ENCODE assay signal across 10 mouse cellular contexts in genomic region chr1:162295443-162295842, GRCm38 (mm10).
DNase-seq lines count a peak whose midpoint lies in the region; ATAC-seq and TF ChIP-seq lines count a peak whose summit lies in the region.
"Had no signal": no experiment of that assay in that cellular context is flagged by ENCODE, and none has a peak within 500 bp of the region (broad histone marks: within the 10 kb centered on the region; RNA-seq: fewer than 3 reads in every experiment).

No protein-coding gene starts in this region.

- H3K4me1 ChIP-seq in CH12.LX (ENCODE audit: control insufficient read depth in 1 of 2, insufficient read depth in 2 of 2): peaks cover 6 to 39% of the 10 kb centered on the region in 2 experiments
- no peaks in the 10 kb centered on the region for H3K4me1 ChIP-seq in stomach, embryonic 15.5 days

- no peaks in the 10 kb centered on the region for H3K79me2 ChIP-seq in CH12.LX (replicated peaks; ENCODE audit: control insufficient read depth, extremely low read depth, insufficient read depth, poor library complexity, severe bottlenecking)

- H3K9me3 ChIP-seq in CH12.LX (replicated peaks; ENCODE audit: low read length): no peaks in the 10 kb centered on the region
- H3K9me3 ChIP-seq in stomach, embryonic 15.5 days: no peaks in the 10 kb centered on the region

- no peak; the same call in 1 of the 2 replicates for TF ChIP-seq RAD21 in CH12.LX (IDR thresholded peaks at IDR 0.05; ENCODE audit: low read depth, low read length)

- WGBS in stomach, embryonic 15.5 days: 48% methylated on average over 5 of the region's 5 CpGs

- no peaks in the 10 kb centered on the region for H3K36me3 ChIP-seq in CH12.LX (replicated peaks in 1 of 2; ENCODE audit: control insufficient read depth in 1 of 2, insufficient read depth in 1 of 2, low read length in 1 of 2)
- no peaks in the 10 kb centered on the region for H3K36me3 ChIP-seq in stomach, embryonic 15.5 days

- no peaks in the 10 kb centered on the region for H3K27me3 ChIP-seq in CH12.LX (replicated peaks)
- no peaks in the 10 kb centered on the region for H3K27me3 ChIP-seq in stomach, embryonic 15.5 days (replicated peaks)

- 0 out of 2 replicates have a peak overlapping the region, but pooled peaks have one; percentile 13 for H3K9ac ChIP-seq in CH12.LX (ENCODE audit: insufficient read depth, low read depth)
- H3K9ac ChIP-seq in stomach, embryonic 15.5 days: no peak overlapping the region

- no peak for TF ChIP-seq POLR2A in CH12.LX (IDR thresholded peaks at IDR 0.05; ENCODE audit: low read depth, low read length)

- no peak for DNase-seq in layer of hippocampus, adult 2 months (ENCODE audit: low spot score in 2 of 2)
- no peak for DNase-seq in layer of hippocampus, adult 11-12 months (ENCODE audit: low spot score)
- peak; percentile 81 for DNase-seq in CH12.LX (ENCODE audit: extremely low read depth)
- peak; percentile 42 for DNase-seq in fat pad, adult 2 months (ENCODE audit: extremely low read depth, low read depth, low spot score)
- DNase-seq in adrenal gland, adult 18-20 months (ENCODE audit: low spot score in 2 of 2): no peak
- no peak for DNase-seq in adrenal gland, adult 2 months
- DNase-seq in ovary, postnatal 10 days (ENCODE audit: low spot score): no peak
- DNase-seq: gastrocnemius, postnatal 14 days; kidney, adult 2 months had no signal

- no peak overlapping the region for H3K4me3 ChIP-seq in layer of hippocampus, adult 2 months
- no peak overlapping the region for H3K4me3 ChIP-seq in CH12.LX (replicated peaks in 1 of 3; ENCODE audit: low read depth in 2 of 3, low read length in 2 of 3, poor library complexity in 1 of 3)
- H3K4me3 ChIP-seq in stomach, embryonic 15.5 days (replicated peaks): no peak overlapping the region

- in situ Hi-C loops in CH12.LX (cut with MboI; ENCODE audit: low pct_ligation_motif_present, low pct_unique_long_range_greater_than_20kb, low sequenced_read_pairs): no loop called here

- TF ChIP-seq CTCF in layer of hippocampus, adult 2 months (conservative IDR thresholded peaks at IDR 0.05): no peak
- TF ChIP-seq CTCF in CH12.LX (conservative IDR thresholded peaks at IDR 0.05 in 1 of 2, IDR thresholded peaks at IDR 0.05 in 1 of 2; ENCODE audit: low read depth in 2 of 2, low read length in 2 of 2): no peak

- H3K27ac ChIP-seq in layer of hippocampus, adult 2 months: peak overlapping the region; percentile 78; the same call in 1 of the 2 replicates
- H3K27ac ChIP-seq in CH12.LX (ENCODE audit: insufficient read depth, low read depth): peak overlapping the region; percentile 69; the same call in 1 of the 2 replicates
- H3K27ac ChIP-seq in stomach, embryonic 15.5 days: peak overlapping the region; percentile 49; the same call in 1 of the 2 replicates

- H3K4me2 ChIP-seq in CH12.LX (ENCODE audit: insufficient read depth, low read depth, poor library complexity, severe bottlenecking): no peak overlapping the region
- no peak overlapping the region for H3K4me2 ChIP-seq in stomach, embryonic 15.5 days

- dilution Hi-C loops in CH12.LX (cut with MboI; ENCODE audit: extremely low pct_ligation_motif_present, extremely low pct_unique_long_range_greater_than_20kb, low sequenced_read_pairs): no loop called here

- no peak; the same call in 1 of the 2 replicates for ATAC-seq in stomach, embryonic 15.5 days (ENCODE audit: insufficient read depth, low FRiP score, low read depth)

- peak; percentile 98 for TF ChIP-seq EP300 in CH12.LX (IDR thresholded peaks at IDR 0.05; ENCODE audit: low read length)

TF ChIP-seq in CH12.LX, 34 proteins besides CTCF, POLR2A, EP300 and RAD21:
- TF ChIP-seq JUN (IDR thresholded peaks at IDR 0.05; ENCODE audit: insufficient read depth, low read depth, low read length): peak; percentile 30; the same call in 1 of the 2 replicates
- no peak for TF ChIP-seq KAT2A (IDR thresholded peaks at IDR 0.05; ENCODE audit: insufficient replicate concordance, low read length)
- peak; percentile 99 for TF ChIP-seq CHD1 (IDR thresholded peaks at IDR 0.05; ENCODE audit: low read depth, low read length)
- peak; percentile 24; the same call in 1 of the 2 replicates for TF ChIP-seq ZNF384 (IDR thresholded peaks at IDR 0.05; ENCODE audit: low read depth, low read length)
- no peak for TF ChIP-seq ZMIZ1 (IDR thresholded peaks at IDR 0.05; ENCODE audit: low read depth, low read length)
- TF ChIP-seq TBP (conservative IDR thresholded peaks at IDR 0.05; ENCODE audit: low read depth, low read length): no peak
- TF ChIP-seq MAFK (IDR thresholded peaks at IDR 0.05; ENCODE audit: insufficient replicate concordance, low read length): peak; percentile 67; the same call in 1 of the 2 replicates
- TF ChIP-seq MEF2A (IDR thresholded peaks at IDR 0.05; ENCODE audit: borderline replicate concordance, low read depth, low read length): peak; percentile 96
- TF ChIP-seq UBTF (IDR thresholded peaks at IDR 0.05; ENCODE audit: low read depth, low read length): no peak
- peak; percentile 81 for TF ChIP-seq BHLHE40 (IDR thresholded peaks at IDR 0.05; ENCODE audit: low read depth, low read length)
- peak; percentile 61; the same call in 1 of the 2 replicates for TF ChIP-seq RCOR1 (conservative IDR thresholded peaks at IDR 0.05; ENCODE audit: low read depth, low read length)
- peak; percentile 96 for TF ChIP-seq ETS1 (conservative IDR thresholded peaks at IDR 0.05; ENCODE audit: low read depth, low read length)
- no peak for TF ChIP-seq USF1 (IDR thresholded peaks at IDR 0.05; ENCODE audit: low read depth, low read length)
- TF ChIP-seq MXI1 (IDR thresholded peaks at IDR 0.05; ENCODE audit: low read depth, low read length): peak; percentile 51; the same call in 1 of the 2 replicates
- TF ChIP-seq ZKSCAN1 (IDR thresholded peaks at IDR 0.05; ENCODE audit: borderline replicate concordance, low read depth, low read length): no peak
- TF ChIP-seq MAX (IDR thresholded peaks at IDR 0.05; ENCODE audit: low read length): 0 out of 2 replicates have a peak, but pooled peaks have one; percentile 66
- no peak for TF ChIP-seq USF2 (conservative IDR thresholded peaks at IDR 0.05; ENCODE audit: low read depth, low read length)
- peak; percentile 81 for TF ChIP-seq MYC (IDR thresholded peaks at IDR 0.05; ENCODE audit: low read depth, low read length)
- TF ChIP-seq CHD2 (IDR thresholded peaks at IDR 0.05; ENCODE audit: low read length): peak; percentile 61; the same call in 1 of the 2 replicates
- TF ChIP-seq POLR2AphosphoS2 (IDR thresholded peaks at IDR 0.05; ENCODE audit: low read depth, low read length): no peak
- peak; percentile 16; the same call in 1 of the 2 replicates for TF ChIP-seq SMC3 (IDR thresholded peaks at IDR 0.05; ENCODE audit: low read depth, low read length)
- TF ChIP-seq ZC3H11A (IDR thresholded peaks at IDR 0.05; ENCODE audit: low read depth, low read length): no peak
- TF ChIP-seq IRF4 (IDR thresholded peaks at IDR 0.05; ENCODE audit: low read depth, low read length): peak; percentile 92
- TF ChIP-seq ELF1 (IDR thresholded peaks at IDR 0.05; ENCODE audit: low read depth, low read length): peak; percentile 52
- TF ChIP-seq HCFC1 (IDR thresholded peaks at IDR 0.05; ENCODE audit: low read depth, low read length): peak; percentile 47
- 0 out of 2 replicates have a peak, but pooled peaks have one; percentile 68 for TF ChIP-seq E2F4 (IDR thresholded peaks at IDR 0.05; ENCODE audit: insufficient replicate concordance, low read depth, low read length)
- peak; percentile 57; the same call in 1 of the 2 replicates for TF ChIP-seq JUND (conservative IDR thresholded peaks at IDR 0.05; ENCODE audit: low read depth, low read length)
- TF ChIP-seq TCF12 (IDR thresholded peaks at IDR 0.05; ENCODE audit: low read depth, low read length): peak; percentile 98
- peak; percentile 95 for TF ChIP-seq SIN3A (IDR thresholded peaks at IDR 0.05; ENCODE audit: low read length)
- TF ChIP-seq MAZ (IDR thresholded peaks at IDR 0.05; ENCODE audit: low read depth, low read length): peak; percentile 82

Comparison
In these comparisons a context has a peak if more than half of its experiments do, and no peak if none do; other contexts are left out.
1. DNase-seq: peak in CH12.LX (single experiment) and fat pad, adult 2 months (single experiment); none in layer of hippocampus, adult 2 months (0 of 2), layer of hippocampus, adult 11-12 months (single experiment), adrenal gland, adult 18-20 months (0 of 2), adrenal gland, adult 2 months (single experiment) and ovary, postnatal 10 days (single experiment).
2. Peak in every context shown above with its lines, with median percentiles within 50 percentile points of each other: H3K27ac ChIP-seq.